Mouse (Mus musculus) myocyte (in vitro differentiated cells): ENCODE results near the gene Iapp. TPM values are rescaled to one million over a fixed set of nuclear protein-coding genes. Genes with fewer than 3 reads are reported as not detected.
"Not testable (repeated sequence)": the region's sequence is repeated elsewhere in the genome, so short reads cannot be mapped to it uniquely, and the experiment has no call there.

Experiments
- H3K27me3 ChIP-seq: one replicate; pipeline ENCODE4 v1.6.1; 2011; ENCODE audit not compliant: control insufficient read depth, insufficient read depth, insufficient read length
- H3K36me3 ChIP-seq: one replicate; pipeline ENCODE4 v1.6.1; 2011; ENCODE audit not compliant: control insufficient read depth, insufficient read depth
- H3K4me2 ChIP-seq: one replicate; pipeline ENCODE4 v1.6.1; 2011; ENCODE audit warnings: low read depth, control low read depth
- H3K4me3 ChIP-seq: one replicate; pipeline ENCODE4 v1.5.1; 2011; ENCODE audit warnings: mild to moderate bottlenecking, control low read depth, moderate library complexity
- H3K79me2 ChIP-seq: one replicate; pipeline ENCODE4 v1.6.1; 2011; ENCODE audit not compliant: control insufficient read depth, insufficient read depth
- H3ac ChIP-seq: one replicate; pipeline ENCODE4 v1.6.1; 2011; ENCODE audit not compliant: control insufficient read depth, insufficient read length
- CEBPB ChIP-seq: IDR thresholded peaks from 2 replicates; pipeline ENCODE4 v1.6.1; 2011; ENCODE audit warnings: mild to moderate bottlenecking, moderate library complexity; ENCODE audit not compliant: poor library complexity, insufficient read depth, severe bottlenecking
- E2F4 ChIP-seq: IDR thresholded peaks from one replicate; pipeline ENCODE4 v1.6.1; 2011; ENCODE audit warnings: mild to moderate bottlenecking, control low read depth, moderate library complexity; ENCODE audit not compliant: insufficient read depth
- MAX ChIP-seq: IDR thresholded peaks from one replicate; pipeline ENCODE4 v1.6.1; 2011; ENCODE audit warnings: low read depth, mild to moderate bottlenecking, control low read depth
- MYOD1 ChIP-seq, 3 experiments: IDR thresholded peaks; one replicate each; pipeline ENCODE4 v1.6.1; 2011; ENCODE audit warnings: control low read depth in 2 of 3, low read depth in 2 of 3, mild to moderate bottlenecking in 2 of 3, moderate library complexity in 1 of 3; ENCODE audit not compliant: insufficient read length in 2 of 3, control insufficient read depth in 1 of 3
- MYOG ChIP-seq, 3 experiments: IDR thresholded peaks; one replicate each; pipeline ENCODE4 v1.6.1; 2011; ENCODE audit warnings: control low read depth in 2 of 3, low read depth in 2 of 3, mild to moderate bottlenecking in 2 of 3; ENCODE audit not compliant: insufficient read length in 2 of 3, control insufficient read depth in 1 of 3, insufficient read depth in 1 of 3
- POLR2A ChIP-seq: IDR thresholded peaks from one replicate; pipeline ENCODE4 v1.6.1; 2011; ENCODE audit warnings: low read depth, mild to moderate bottlenecking, control low read depth, moderate library complexity; ENCODE audit not compliant: insufficient read length
- POLR2AphosphoS2 ChIP-seq: IDR thresholded peaks from one replicate; pipeline ENCODE4 v1.6.1; 2011; ENCODE audit warnings: low read depth, control low read depth; ENCODE audit not compliant: insufficient read length
- REST ChIP-seq: IDR thresholded peaks from one replicate; pipeline ENCODE4 v1.6.1; 2011; ENCODE audit warnings: mild to moderate bottlenecking, control low read depth, moderate library complexity; ENCODE audit not compliant: insufficient read depth, insufficient read length
- SRF ChIP-seq: IDR thresholded peaks from one replicate; pipeline ENCODE4 v1.6.1; 2011; ENCODE audit warnings: low read depth; ENCODE audit not compliant: control insufficient read depth, insufficient read length
- TCF12 ChIP-seq: IDR thresholded peaks from one replicate; pipeline ENCODE4 v1.6.1; 2011; ENCODE audit warnings: mild to moderate bottlenecking, control low read depth; ENCODE audit not compliant: poor library complexity, insufficient read depth, severe bottlenecking
- TCF3 ChIP-seq: IDR thresholded peaks from one replicate; pipeline ENCODE4 v1.6.1; 2011; ENCODE audit warnings: low read depth, control low read depth; ENCODE audit not compliant: insufficient read length
- USF1 ChIP-seq: IDR thresholded peaks from one replicate; pipeline ENCODE4 v1.6.1; 2011; ENCODE audit warnings: low read depth, mild to moderate bottlenecking, control low read depth, moderate library complexity
- polyA plus RNA-seq: library from polyadenylated mRNA; unstranded; fragments of >200 nt; fragmentation: generic; extraction: Trizol; gene quantifications from one replicate; pipeline ENCODE4 v1.2.1, GENCODE M21; 2012; ENCODE audit warnings: missing spikeins

Iapp gene
- not detected for polyA plus RNA-seq

DNA sequence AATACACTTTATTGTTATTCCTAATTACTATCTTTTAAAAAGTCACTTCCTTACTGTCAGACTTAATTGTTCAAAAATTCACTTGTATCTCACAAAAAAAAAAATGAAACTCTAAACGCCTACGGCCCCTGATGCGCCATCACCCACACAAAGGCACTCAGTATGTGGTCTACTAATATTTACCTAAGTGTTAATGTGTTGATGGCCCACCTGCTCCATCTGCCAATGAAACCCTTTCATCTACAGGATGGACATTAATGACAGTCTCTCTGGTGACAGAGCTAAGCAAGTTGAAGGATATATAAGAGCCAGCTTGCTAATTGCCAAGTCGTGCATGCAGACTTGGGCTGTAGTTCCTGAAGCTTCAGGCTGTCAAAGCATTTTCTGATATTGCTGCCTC is at the start of gene Iapp:
TSS of gene Iapp (plus strand) at position 326 of the 400 bp plus-strand sequence.
- Histone ChIP-seq H3K36me3 (no peaks in the 10 kb centered on the region), H3K27me3 (no peaks in the 10 kb centered on the region), H3ac (no peak within 1 kb of the TSS), H3K79me2 (no peaks in the 10 kb centered on the region), H3K4me3 (no peak within 1 kb of the TSS), H3K4me2 (no peak within 1 kb of the TSS)
- TF ChIP-seq MYOG (IDR thresholded peaks at IDR 0.05; ENCODE audit: control insufficient read depth in 1 of 3, insufficient read depth in 1 of 3, insufficient read length in 2 of 3, low read depth in 2 of 3) = no peak
- TF ChIP-seq POLR2AphosphoS2 = no peak
- no peak for TF ChIP-seq TCF12
- TF ChIP-seq POLR2A = no peak
- TF ChIP-seq SRF = no peak
- no peak for TF ChIP-seq USF1
- no peak for TF ChIP-seq REST
- no peak for TF ChIP-seq TCF3

DNA sequence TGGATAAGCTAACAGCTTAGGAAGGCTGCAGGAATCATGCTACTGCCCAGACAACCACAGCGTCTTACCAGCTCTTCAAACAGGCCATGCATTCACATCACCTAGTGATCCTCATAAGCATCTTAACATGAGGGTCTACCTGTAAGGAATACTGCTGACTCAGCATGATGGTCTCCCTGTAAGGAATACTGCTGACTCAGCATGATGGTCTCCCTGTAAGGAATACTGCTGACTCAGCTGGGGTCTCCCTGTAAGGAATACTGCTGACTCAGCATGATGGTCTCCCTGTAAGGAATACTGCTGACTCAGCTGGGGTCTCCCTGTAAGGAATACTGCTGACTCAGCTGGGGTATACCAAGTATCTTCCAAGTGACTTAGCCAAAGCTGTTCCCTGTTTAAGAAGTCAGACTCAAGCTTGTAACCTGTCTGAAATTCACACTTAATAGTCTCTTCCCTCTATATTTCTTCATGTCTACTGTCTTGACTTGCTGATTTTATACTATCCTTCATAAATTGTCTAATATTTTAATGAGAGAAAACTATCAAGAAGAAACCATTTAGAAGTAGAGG is 47.4 kb upstream of the Iapp start:
- not testable (repeated sequence) for H3K27me3 ChIP-seq, H3K79me2 ChIP-seq, H3K36me3 ChIP-seq, H3ac ChIP-seq, H3K4me2 ChIP-seq, H3K4me3 ChIP-seq

DNA sequence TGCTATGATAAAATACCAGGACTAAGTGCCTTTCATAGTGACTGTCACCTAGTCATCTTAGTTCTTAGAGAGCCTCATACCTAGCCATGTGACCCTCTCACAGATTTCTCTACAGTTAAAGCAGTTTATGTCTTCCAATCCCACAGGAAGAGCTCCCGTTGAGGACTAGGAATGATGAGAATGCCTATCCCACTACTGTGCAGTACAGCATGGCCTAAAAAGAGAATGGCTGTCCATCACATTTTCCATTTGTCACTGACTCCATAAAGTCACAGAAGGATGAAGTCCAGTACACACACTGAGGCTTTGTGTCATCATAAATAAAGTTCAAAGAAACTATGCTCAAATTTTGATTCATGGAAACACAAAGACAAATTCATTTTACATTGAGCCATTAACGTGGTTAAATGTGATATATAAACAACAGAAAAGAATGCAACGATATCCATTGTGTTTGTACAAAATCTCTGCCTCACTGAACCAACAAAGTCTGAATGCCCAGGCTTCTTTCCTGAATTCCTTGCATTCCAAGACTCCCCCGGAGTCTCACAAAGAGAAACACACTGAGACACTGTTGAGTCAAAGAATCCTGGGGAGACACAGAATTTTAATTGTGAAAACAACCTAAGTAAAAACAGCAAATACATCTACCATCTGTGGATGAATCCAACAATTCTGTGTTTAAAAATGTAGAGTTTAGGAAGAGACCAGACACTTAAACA is 22.3 kb upstream of the Iapp start:
- Histone ChIP-seq H3K79me2 (no peaks in the 10 kb centered on the region), H3K4me2 (no peak overlapping the region), H3K4me3 (no peak overlapping the region), H3ac (no peak overlapping the region), H3K27me3 (no peaks in the 10 kb centered on the region), H3K36me3 (no peaks in the 10 kb centered on the region)
- no peak for TF ChIP-seq POLR2AphosphoS2
- no peak for TF ChIP-seq CEBPB
- TF ChIP-seq POLR2A = no peak
- no peak for TF ChIP-seq REST
- no peak for TF ChIP-seq MYOD1 (IDR thresholded peaks at IDR 0.05; ENCODE audit: control insufficient read depth in 1 of 3, insufficient read length in 2 of 3, low read depth in 2 of 3)
- TF ChIP-seq TCF3 = no peak
- TF ChIP-seq MAX = no peak
- no peak for TF ChIP-seq SRF

DNA sequence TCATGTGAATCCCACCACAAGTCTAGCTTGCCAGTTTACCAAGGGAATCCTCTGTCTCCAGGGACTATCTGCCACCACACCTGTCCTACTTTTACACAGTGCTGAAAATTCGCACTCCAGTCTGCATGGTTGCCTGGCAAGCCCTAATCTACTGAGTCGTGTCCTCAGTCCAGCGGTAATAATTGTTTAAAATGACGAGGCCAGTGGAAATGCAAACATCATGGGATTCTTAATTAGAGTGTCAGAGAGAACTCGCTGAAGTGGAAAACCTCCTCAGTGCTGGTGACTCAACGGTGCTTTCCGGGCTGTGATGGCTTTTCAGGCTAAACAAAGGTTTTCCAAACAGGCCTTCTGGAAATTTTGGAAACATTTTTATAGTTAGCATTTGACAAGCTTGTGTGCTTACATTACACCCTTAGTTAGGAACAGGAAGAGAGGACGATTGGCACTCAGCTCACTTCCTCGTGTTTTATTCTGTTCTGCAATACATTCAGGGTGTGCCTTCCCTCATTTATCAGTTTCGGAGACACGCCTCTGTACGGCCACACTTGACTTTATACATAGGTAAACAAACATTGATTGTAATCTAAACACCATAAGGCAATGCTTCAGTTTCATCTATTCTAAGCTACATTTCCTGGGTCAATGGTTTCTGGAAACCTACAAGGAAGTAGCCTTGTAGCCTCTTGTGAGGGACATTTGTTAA is 8.7 kb upstream of the Iapp start:
- Histone ChIP-seq H3K79me2 (no peaks in the 10 kb centered on the region), H3ac (no peak overlapping the region), H3K36me3 (no peaks in the 10 kb centered on the region), H3K4me3 (no peak overlapping the region), H3K4me2 (no peak overlapping the region), H3K27me3 (no peaks in the 10 kb centered on the region)
- TF ChIP-seq MYOD1 (IDR thresholded peaks at IDR 0.05; ENCODE audit: control insufficient read depth in 1 of 3, insufficient read length in 2 of 3, low read depth in 2 of 3) (no peak), POLR2AphosphoS2 (no peak), CEBPB (no peak), POLR2A (no peak), USF1 (no peak), SRF (no peak), REST (no peak), MAX (no peak), MYOG (IDR thresholded peaks at IDR 0.05; ENCODE audit: control insufficient read depth in 1 of 3, insufficient read depth in 1 of 3, insufficient read length in 2 of 3, low read depth in 2 of 3) (no peak), E2F4 (no peak), TCF12 (no peak), TCF3 (no peak)

DNA sequence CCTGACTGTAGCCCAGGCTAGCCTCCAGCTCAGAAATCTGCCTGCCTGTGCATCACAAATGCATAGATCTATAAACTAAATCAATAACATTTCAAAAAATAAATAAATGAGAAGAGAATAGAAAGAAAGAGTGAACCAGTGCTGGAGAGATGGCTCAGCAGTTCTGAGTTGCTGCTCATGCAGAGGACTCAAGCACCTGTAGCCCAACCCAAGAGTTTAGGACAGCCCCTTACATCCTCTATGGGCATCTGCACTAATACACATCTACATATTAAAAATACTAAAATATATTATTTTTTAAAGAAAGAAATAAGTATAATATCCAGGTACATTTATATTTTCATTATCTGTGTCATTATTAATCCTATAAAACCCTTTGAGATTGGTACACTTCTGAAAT is 6.9 kb downstream of the Iapp start:
- Histone ChIP-seq H3K4me2 (no peak overlapping the region), H3K4me3 (no peak overlapping the region)
- no peak for TF ChIP-seq USF1
- TF ChIP-seq MYOD1 (IDR thresholded peaks at IDR 0.05; ENCODE audit: control insufficient read depth in 1 of 3, insufficient read length in 2 of 3, low read depth in 2 of 3) = no peak

More for the DNA sequence above, 6.9 kb downstream of the Iapp start:
- no peaks in the 10 kb centered on the region for H3K27me3 ChIP-seq
- no peak overlapping the region for H3ac ChIP-seq
- H3K79me2 ChIP-seq = no peaks in the 10 kb centered on the region
- H3K36me3 ChIP-seq = no peaks in the 10 kb centered on the region
